Mouse (Mus musculus): ENCODE measurements around the gene 4933417A18Rik. TPM values are rescaled to one million over a fixed set of nuclear protein-coding genes. Genes with fewer than 3 reads are reported as not detected.
A peak's percentile ranks its signal among the peaks of the same experiment; 100 is the strongest.
"Not testable (repeated sequence)": the region's sequence is repeated elsewhere in the genome, so short reads cannot be mapped to it uniquely, and the experiment has no call there.

The 4933417A18Rik gene
- polyA plus RNA-seq, 1 experiment from 2014 or later = not detected

DNA sequence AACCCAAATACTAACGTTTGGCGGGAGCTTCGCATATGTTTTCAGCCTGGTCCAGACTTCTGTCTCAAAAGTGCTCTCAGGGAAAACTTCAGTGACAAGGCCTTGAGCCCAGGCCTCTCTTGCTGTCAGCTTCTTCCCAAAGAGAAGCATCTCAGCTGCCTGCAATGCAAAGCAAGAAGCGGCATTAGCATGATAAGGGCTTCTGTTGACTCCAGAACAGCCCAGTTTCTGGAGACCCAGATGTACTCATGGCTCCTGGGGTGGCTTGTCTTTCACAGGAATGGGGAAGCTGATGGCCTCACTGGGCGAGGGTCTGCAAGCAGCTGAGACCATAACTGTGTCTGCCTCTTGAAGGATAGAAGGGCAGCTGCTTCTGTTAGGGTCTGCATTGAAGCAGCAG lies 54.4 kb downstream of the 4933417A18Rik start:
- not testable (repeated sequence) for H3K9ac ChIP-seq (replicated peaks); H3K4me2 ChIP-seq (replicated peaks); H3K27ac ChIP-seq (replicated peaks); H3K9me3 ChIP-seq; ATAC-seq (replicated peaks); H3K4me3 ChIP-seq; H3K4me1 ChIP-seq; H3K27me3 ChIP-seq
- 72% methylated on average over 5 of the region's 5 CpGs for WGBS
- peaks cover 58% of the 10 kb centered on the region for H3K36me3 ChIP-seq

GRCm38 (mm10) chr13:34983479-34983878 lies 59.3 kb downstream of the 4933417A18Rik start:
- H3K9me3 ChIP-seq; ATAC-seq (replicated peaks); H3K27ac ChIP-seq (replicated peaks); H3K4me1 ChIP-seq; H3K9ac ChIP-seq (replicated peaks); H3K4me3 ChIP-seq; H3K27me3 ChIP-seq; H3K4me2 ChIP-seq (replicated peaks): not testable (repeated sequence)
- WGBS = 98% methylated on average over 1 of the region's 1 CpGs
- H3K36me3 ChIP-seq = peaks cover 66% of the 10 kb centered on the region

- Histone ChIP-seq H3K27me3 (no peaks in the 10 kb centered on the region), H3K36me3 (peaks cover 29% of the 10 kb centered on the region), H3K9me3 (no peaks in the 10 kb centered on the region), H3K27ac (replicated peaks) (no peak overlapping the region), H3K4me3 (no peak overlapping the region), H3K4me2 (replicated peaks) (no peak overlapping the region), H3K9ac (replicated peaks) (no peak overlapping the region), H3K4me1 (peaks cover 20% of the 10 kb centered on the region)
- ATAC-seq (replicated peaks) = no peak
- 83% methylated on average over 4 of the region's 4 CpGs for WGBS
Measured at GRCm38 (mm10) chr13:34991581-34992273, 67.5 kb downstream of the 4933417A18Rik start.

GRCm38 (mm10) chr13:34993085-34993484 lies 68.9 kb downstream of the 4933417A18Rik start:
- H3K4me2 ChIP-seq (replicated peaks) = peak overlapping the region; percentile 55
- WGBS = 63% methylated on average over 4 of the region's 4 CpGs
- no peaks in the 10 kb centered on the region for H3K9me3 ChIP-seq
- no peaks in the 10 kb centered on the region for H3K27me3 ChIP-seq
- H3K4me1 ChIP-seq = peaks cover 20% of the 10 kb centered on the region
- peak overlapping the region; percentile 81 for H3K27ac ChIP-seq (replicated peaks)
- ATAC-seq (replicated peaks) = no peak
- peaks cover 15% of the 10 kb centered on the region for H3K36me3 ChIP-seq
- H3K4me3 ChIP-seq = peak overlapping the region; percentile 62
- H3K9ac ChIP-seq (replicated peaks) = peak overlapping the region; percentile 68; the same call in 1 of the 2 replicates

GRCm38 (mm10) chr13:34993595-34993982 lies 69.4 kb downstream of the 4933417A18Rik start:
- Histone ChIP-seq H3K9ac (replicated peaks) (peak overlapping the region; percentile 68), H3K4me2 (replicated peaks) (peak overlapping the region; percentile 55), H3K27me3 (no peaks in the 10 kb centered on the region), H3K9me3 (no peaks in the 10 kb centered on the region), H3K36me3 (peaks cover 12% of the 10 kb centered on the region), H3K4me1 (peaks cover 20% of the 10 kb centered on the region), H3K4me3 (peak overlapping the region; percentile 62), H3K27ac (replicated peaks) (peak overlapping the region; percentile 81)
- WGBS = 1% methylated on average over 22 of the region's 22 CpGs
- ATAC-seq (replicated peaks) = peak; percentile 69

DNA sequence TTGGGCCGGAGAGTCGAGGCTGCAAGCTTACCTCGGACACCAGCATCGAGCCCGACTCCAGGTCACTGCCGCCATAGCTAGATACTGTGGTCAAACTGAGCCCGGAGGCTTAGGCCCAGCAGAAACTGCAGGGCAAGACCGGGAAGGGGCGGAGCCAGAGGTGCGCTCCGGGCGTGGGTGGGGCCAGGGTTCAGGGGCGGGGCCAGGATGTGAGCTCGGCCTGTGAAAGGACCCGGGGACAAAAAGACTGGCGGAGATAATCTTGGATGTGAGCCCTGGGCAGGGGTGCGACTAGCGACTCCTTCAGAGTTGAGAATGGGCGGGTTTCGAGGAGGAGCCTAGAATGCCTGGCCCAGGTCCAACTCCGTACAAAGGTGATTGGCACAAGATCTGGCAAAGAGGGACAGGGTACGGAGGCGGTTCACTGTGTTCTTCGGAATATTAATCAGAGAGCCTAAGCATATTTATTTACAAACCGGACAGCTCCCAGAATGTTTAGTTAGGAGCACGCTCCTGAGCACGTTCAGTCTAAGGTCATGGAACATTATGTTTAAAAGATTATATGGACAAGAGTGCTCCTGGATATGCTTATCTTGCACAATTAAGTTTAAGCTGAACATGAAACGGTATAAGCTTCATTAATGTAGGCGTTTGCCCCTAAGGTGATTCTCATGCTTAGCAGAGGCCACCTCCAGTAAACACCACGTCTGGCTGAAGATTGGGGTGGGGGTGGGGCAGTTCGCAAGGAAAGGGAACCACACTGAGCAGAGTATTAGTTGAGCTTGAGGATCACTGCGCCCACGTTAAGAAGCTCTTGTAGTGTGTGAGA lies 70.0 kb downstream of the 4933417A18Rik start:
- WGBS = under 1% methylated on average over 33 of the region's 33 CpGs
- Histone ChIP-seq H3K9me3 (no peaks in the 10 kb centered on the region), H3K36me3 (peaks cover 7% of the 10 kb centered on the region), H3K27ac (replicated peaks) (peak overlapping the region; percentile 81), H3K4me3 (peak overlapping the region; percentile 62), H3K9ac (replicated peaks) (peak overlapping the region; percentile 68), H3K4me2 (replicated peaks) (peak overlapping the region; percentile 55), H3K27me3 (no peaks in the 10 kb centered on the region), H3K4me1 (peaks cover 20% of the 10 kb centered on the region)
- ATAC-seq (replicated peaks) = peak; percentile 92

DNA sequence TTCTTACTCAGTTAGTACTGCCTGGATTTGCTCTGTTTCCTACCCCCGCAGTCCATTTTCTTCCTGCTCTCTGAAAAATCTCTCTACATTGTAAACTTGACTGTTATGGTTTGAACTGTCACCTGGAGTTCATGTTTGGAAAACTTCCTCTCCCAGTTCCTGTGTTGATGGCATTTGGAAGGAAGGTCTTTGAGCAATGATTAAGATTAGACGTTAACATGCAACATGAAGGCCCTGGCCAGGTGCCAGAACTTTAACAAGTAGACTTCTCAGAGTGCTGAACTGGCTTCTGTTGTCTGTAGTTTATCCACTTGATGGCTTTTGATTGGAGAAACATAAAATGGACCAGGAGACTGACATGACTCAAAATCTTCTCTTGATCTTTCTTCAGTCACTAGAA lies 71.7 kb downstream of the 4933417A18Rik start:
- Histone ChIP-seq H3K9me3 (no peaks in the 10 kb centered on the region), H3K36me3 (no peaks in the 10 kb centered on the region), H3K9ac (replicated peaks) (no peak overlapping the region), H3K4me3 (no peak overlapping the region), H3K4me2 (replicated peaks) (no peak overlapping the region), H3K27me3 (no peaks in the 10 kb centered on the region), H3K4me1 (peaks cover 20% of the 10 kb centered on the region), H3K27ac (replicated peaks) (no peak overlapping the region)
- ATAC-seq (replicated peaks) = no peak
- 62% methylated on average over 2 of the region's 2 CpGs for WGBS

Other genes with a start within 250 kb of the 4933417A18Rik start
- not detected in 2 replicates for gene Fam50b, start 189.6 kb upstream of the 4933417A18Rik start, polyA plus RNA-seq (2015; fragmentation: Nextera tagmentation; extraction: Ambion mirVana)
- 68.4 and 69.6 TPM in 2 replicates for gene Prpf4b, start 49.1 kb upstream of the 4933417A18Rik start, polyA plus RNA-seq (2015; fragmentation: Nextera tagmentation; extraction: Ambion mirVana)
- gene Fam217a, start 99 bp upstream of the 4933417A18Rik start, polyA plus RNA-seq (2015; fragmentation: Nextera tagmentation; extraction: Ambion mirVana) = 0.71 and 0.97 TPM in 2 replicates
- gene Eci3, start 39.4 kb downstream of the 4933417A18Rik start, polyA plus RNA-seq (2015; fragmentation: Nextera tagmentation; extraction: Ambion mirVana) = 0.15 and 0.41 TPM in 2 replicates
- gene Eci2, start 102.7 kb downstream of the 4933417A18Rik start, polyA plus RNA-seq (2015; fragmentation: Nextera tagmentation; extraction: Ambion mirVana) = 116 and 121 TPM in 2 replicates

All from forebrain, embryonic 15.5 days (tissue).